Mouse (Mus musculus): ENCODE data around the gene Birc2.

DNA sequence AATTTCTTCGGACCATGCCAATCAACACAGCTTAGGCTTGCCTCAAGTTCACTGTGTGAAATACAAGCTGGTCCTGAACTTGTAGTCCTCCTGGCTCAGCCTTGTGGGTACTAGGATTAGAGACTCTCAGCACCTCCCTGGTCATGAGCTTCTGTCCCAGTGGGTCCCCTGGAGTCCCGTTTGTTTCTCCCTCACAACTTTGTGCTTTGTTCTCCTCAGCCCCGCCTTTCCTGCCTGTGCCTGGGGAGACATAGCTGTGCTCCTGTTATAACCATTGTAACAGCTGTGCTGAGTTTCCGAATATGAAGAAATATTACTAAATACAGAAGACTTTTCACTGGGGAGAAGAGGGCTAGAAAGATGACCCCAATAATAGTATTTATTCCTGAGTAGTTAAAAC is 67.8 kb downstream of the Birc2 start:
- TF ChIP-seq CTCF (IDR thresholded peaks at IDR 0.05; ENCODE audit: low read depth, low read length) (no peak), POLR2A (IDR thresholded peaks at IDR 0.05; ENCODE audit: insufficient read depth, low read length) (no peak)

Measured in ES-Bruce4 (cell line).